Mouse (Mus musculus) lung, embryonic 16.5 days (tissue): ENCODE measurements around the gene Catsper1. TPM values are rescaled to one million over a fixed set of nuclear protein-coding genes. Genes with fewer than 3 reads are reported as not detected.
"Not testable (repeated sequence)": the region's sequence is repeated elsewhere in the genome, so short reads cannot be mapped to it uniquely, and the experiment has no call there.

ENCODE experiments used
- ATAC-seq: fragments of 200-750 bp; cut with Nextera tagmentation; 2 replicates; pipeline ENCODE4 v1.8.0; 2017; ENCODE audit warnings: low read depth, mild to moderate bottlenecking, moderate library complexity
- H3K27ac ChIP-seq: fragments of 300-500 bp; sonication (generic); 2 replicates; pipeline ENCODE4 v1.5.1; 2014; ENCODE audit warnings: mild to moderate bottlenecking, control low read depth, low read length
- H3K27me3 ChIP-seq: fragments of 300-500 bp; sonication (generic); 2 replicates; pipeline ENCODE4 v1.6.1; 2014; ENCODE audit warnings: low read depth, low read length, mixed read lengths; ENCODE audit not compliant: control insufficient read depth, insufficient read depth
- H3K36me3 ChIP-seq: fragments of 300-500 bp; sonication (generic); 2 replicates; pipeline ENCODE4 v1.6.1; 2014; ENCODE audit warnings: low read length; ENCODE audit not compliant: control insufficient read depth, insufficient read depth
- H3K4me1 ChIP-seq: fragments of 300-500 bp; sonication (generic); replicated peaks from 2 replicates; pipeline ENCODE4 v1.6.1; 2014; ENCODE audit warnings: low read length, mixed read lengths; ENCODE audit not compliant: control insufficient read depth, insufficient read depth
- H3K4me2 ChIP-seq: fragments of 300-500 bp; sonication (generic); 2 replicates; pipeline ENCODE4 v1.6.1; 2014; ENCODE audit warnings: low read depth, low read length, control low read depth
- H3K4me3 ChIP-seq: fragments of 300-500 bp; sonication (generic); 2 replicates; pipeline ENCODE4 v1.5.1; 2014; ENCODE audit warnings: mild to moderate bottlenecking, low read length, control low read depth
- H3K9ac ChIP-seq: fragments of 300-500 bp; sonication (generic); 2 replicates; pipeline ENCODE4 v1.6.1; 2014; ENCODE audit warnings: low read length, control low read depth
- H3K9me3 ChIP-seq: fragments of 300-500 bp; sonication (generic); 2 replicates; pipeline ENCODE4 v1.6.1; 2016; ENCODE audit warnings: low read length; ENCODE audit not compliant: control insufficient read depth
- WGBS: fragments of 180-500 bp; shearing (Covaris S2); extraction: QIAGEN DNeasy Blood & Tissue Kit; methylation state at CpG from one replicate; pipeline ENCODE4 v1.1.7; 2014; 5-methylcytosine and 5-hydroxymethylcytosine counted together
- polyA plus RNA-seq: library from polyadenylated mRNA; unstranded; fragments of >200 nt; fragmentation: Nextera tagmentation; extraction: Ambion mirVana; gene quantifications from 2 replicates; pipeline ENCODE4 v1.2.1, GENCODE M21; 2015

Gene Catsper1
- polyA plus RNA-seq, 1 experiment from 2014 or later, result not detected

- Histone ChIP-seq H3K9me3 (no peaks in the 10 kb centered on the region), H3K9ac (no peak overlapping the region), H3K27me3 (no peaks in the 10 kb centered on the region), H3K4me1 (no peaks in the 10 kb centered on the region; the same call in 1 of the 2 replicates), H3K36me3 (no peaks in the 10 kb centered on the region), H3K27ac (no peak overlapping the region), H3K4me3 (no peak overlapping the region), H3K4me2 (no peak overlapping the region)
- no peak for ATAC-seq
- WGBS, result 71% methylated on average over 6 of the region's 6 CpGs
Observed at GRCm38 (mm10) chr19:5348064-5348463, 12.5 kb downstream of the Catsper1 start.

- peak overlapping the region; percentile 36 for H3K4me3 ChIP-seq
- no peaks in the 10 kb centered on the region; the same call in 1 of the 2 replicates for H3K4me1 ChIP-seq
- peak overlapping the region; percentile 77 for H3K4me2 ChIP-seq
- H3K36me3 ChIP-seq, result no peaks in the 10 kb centered on the region
- no peak overlapping the region for H3K27ac ChIP-seq
- no peaks in the 10 kb centered on the region for H3K27me3 ChIP-seq
- peak; percentile 38; the same call in 1 of the 2 replicates for ATAC-seq
- H3K9ac ChIP-seq, result peak overlapping the region; percentile 59
- 5% methylated on average over 34 of the region's 34 CpGs for WGBS
- no peaks in the 10 kb centered on the region for H3K9me3 ChIP-seq
Observed at GRCm38 (mm10) chr19:5348526-5349501, 13.3 kb downstream of the Catsper1 start.

DNA sequence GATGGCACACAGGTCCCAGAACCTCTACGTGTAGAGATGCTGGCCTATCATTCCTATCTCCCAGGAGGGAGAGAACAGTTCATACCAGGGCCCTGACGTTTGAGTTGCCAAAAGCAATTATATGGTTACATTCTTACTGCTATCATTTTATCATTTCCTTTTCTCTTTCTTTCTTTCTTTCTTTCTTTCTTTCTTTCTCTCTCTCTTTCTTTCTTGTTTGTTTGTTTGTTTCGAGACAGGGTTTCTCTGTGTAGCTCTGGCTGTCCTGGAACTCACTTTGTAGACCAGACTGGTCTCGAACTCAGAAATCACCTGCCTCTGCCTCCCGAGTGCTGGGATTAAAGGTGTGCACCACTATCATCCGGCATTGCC, 13.9 kb downstream of the Catsper1 start, which contains the start of gene Cst6:
Cst6 (minus strand) TSS at position 73 of the 372 bp plus-strand sequence.
- Histone ChIP-seq H3K4me2 (peak within 1 kb of the TSS; percentile 77), H3K4me3 (peak within 1 kb of the TSS; percentile 36), H3K9ac (peak within 1 kb of the TSS; percentile 59)
- H3K4me1 ChIP-seq, H3K36me3 ChIP-seq, ATAC-seq, H3K9me3 ChIP-seq, H3K27me3 ChIP-seq, H3K27ac ChIP-seq: not testable (repeated sequence)
- WGBS, result 60% methylated on average over 6 of the region's 6 CpGs

- Histone ChIP-seq H3K4me2 (no peak overlapping the region), H3K9ac (no peak overlapping the region), H3K27ac (no peak overlapping the region), H3K9me3 (no peaks in the 10 kb centered on the region), H3K36me3 (no peaks in the 10 kb centered on the region), H3K27me3 (no peaks in the 10 kb centered on the region), H3K4me3 (no peak overlapping the region), H3K4me1 (no peaks in the 10 kb centered on the region; the same call in 1 of the 2 replicates)
- WGBS, result 71% methylated on average over 2 of the region's 2 CpGs
- no peak for ATAC-seq
Observed at GRCm38 (mm10) chr19:5353609-5354008, 18.1 kb downstream of the Catsper1 start.

GRCm38 (mm10) chr19:5356080-5356479, 20.5 kb downstream of the Catsper1 start:
- Histone ChIP-seq H3K4me1 (no peaks in the 10 kb centered on the region), H3K4me2 (no peak overlapping the region), H3K27me3 (no peaks in the 10 kb centered on the region), H3K9ac (no peak overlapping the region), H3K27ac (no peak overlapping the region), H3K4me3 (no peak overlapping the region), H3K36me3 (no peaks in the 10 kb centered on the region), H3K9me3 (no peaks in the 10 kb centered on the region)
- no CpG with 5 or more reads among the region's 1 CpGs for WGBS
- no peak for ATAC-seq

DNA sequence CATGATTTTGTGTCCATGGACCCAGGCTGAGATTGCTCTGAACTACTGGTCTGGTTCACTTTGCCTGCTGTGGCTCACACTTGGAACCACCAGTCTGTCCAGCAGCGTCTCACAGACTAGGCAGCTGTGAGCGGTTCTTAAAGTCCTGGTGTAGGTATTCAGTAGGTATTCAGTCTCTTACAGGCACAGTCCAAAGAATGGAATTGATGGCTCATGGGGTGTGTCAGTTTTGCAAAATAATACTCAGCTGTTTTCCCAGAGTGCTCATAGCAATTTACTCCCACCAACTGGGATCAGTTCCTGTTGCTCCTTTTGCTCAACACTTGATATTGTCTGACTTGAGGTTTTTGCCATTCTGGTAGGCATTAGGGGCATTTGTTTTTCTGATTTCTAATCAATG, 26.6 kb downstream of the Catsper1 start:
- H3K4me1 ChIP-seq, result peaks cover 6% of the 10 kb centered on the region
- H3K27me3 ChIP-seq, result no peaks in the 10 kb centered on the region
- H3K27ac ChIP-seq, result no peak overlapping the region
- peaks cover 13% of the 10 kb centered on the region for H3K36me3 ChIP-seq
- no peak overlapping the region for H3K4me3 ChIP-seq
- ATAC-seq, result no peak
- H3K9ac ChIP-seq, result no peak overlapping the region
- no peaks in the 10 kb centered on the region for H3K9me3 ChIP-seq
- no peak overlapping the region for H3K4me2 ChIP-seq
- WGBS, result 87% methylated on average over 2 of the region's 2 CpGs

GRCm38 (mm10) chr19:5364124-5364523, 28.6 kb downstream of the Catsper1 start:
- Histone ChIP-seq H3K4me3 (no peak overlapping the region), H3K9ac (no peak overlapping the region), H3K27ac (no peak overlapping the region), H3K4me2 (no peak overlapping the region), H3K9me3 (no peaks in the 10 kb centered on the region), H3K36me3 (peaks cover 19% of the 10 kb centered on the region), H3K4me1 (peaks cover 14% of the 10 kb centered on the region), H3K27me3 (no peaks in the 10 kb centered on the region)
- 85% methylated on average over 2 of the region's 2 CpGs for WGBS
- ATAC-seq, result no peak

- no peaks in the 10 kb centered on the region for H3K27me3 ChIP-seq
- H3K9ac ChIP-seq, result peak overlapping the region; percentile 92
- H3K4me3 ChIP-seq, result peak overlapping the region; percentile 92
- H3K36me3 ChIP-seq, result peaks cover 32% of the 10 kb centered on the region
- 14% methylated on average over 11 of the region's 11 CpGs for WGBS
- no peak overlapping the region for H3K27ac ChIP-seq
- peak overlapping the region; percentile 87 for H3K4me2 ChIP-seq
- H3K9me3 ChIP-seq, result no peaks in the 10 kb centered on the region
- H3K4me1 ChIP-seq, result peaks cover 14% of the 10 kb centered on the region
- no peak for ATAC-seq
Observed at GRCm38 (mm10) chr19:5365751-5366150, 30.2 kb downstream of the Catsper1 start.

DNA sequence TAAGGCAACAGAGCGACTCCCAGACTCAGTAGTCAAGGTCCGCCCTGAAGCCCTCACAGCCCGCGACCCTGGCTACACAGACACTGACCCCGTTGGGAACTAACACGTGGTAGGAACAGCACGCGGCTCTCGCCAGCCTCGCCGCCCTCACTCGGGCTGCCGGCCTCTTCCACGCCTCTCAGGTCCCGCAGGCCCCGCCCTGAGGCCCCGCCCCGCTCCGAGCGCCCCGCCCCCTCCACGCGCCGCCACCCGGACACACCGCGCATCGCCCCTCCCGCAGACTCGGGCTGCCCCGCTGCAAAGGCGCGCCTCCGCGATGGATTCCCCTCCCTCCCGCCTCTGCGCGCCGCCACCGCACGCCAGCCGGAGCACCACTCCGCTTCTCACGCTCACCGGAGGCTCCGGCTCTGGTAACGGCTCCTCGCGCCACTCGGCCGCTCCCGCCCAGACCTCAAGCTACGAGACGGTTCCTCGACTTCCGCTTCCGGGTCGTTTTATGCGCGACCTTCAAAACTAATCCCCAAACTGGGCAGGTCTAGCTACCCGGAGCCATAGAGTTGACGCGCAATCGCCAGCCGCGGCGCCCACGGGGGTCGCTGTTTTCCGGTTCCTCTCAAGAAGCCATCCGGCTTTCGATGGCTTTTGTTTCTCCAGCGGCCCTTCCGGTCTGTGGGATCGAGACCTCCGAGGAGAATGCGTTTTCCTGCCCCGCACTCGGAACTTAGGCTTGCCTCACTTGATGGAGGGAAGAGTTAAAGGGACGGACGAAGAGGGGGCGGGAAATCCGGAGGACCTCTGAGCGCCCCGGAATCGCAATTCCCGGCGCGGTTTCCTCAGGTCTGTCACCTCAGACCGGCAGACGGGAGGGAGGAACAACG, 30.9 kb downstream of the Catsper1 start, which contains the start of gene Eif1ad:
Eif1ad (plus strand) TSS at position 567 of the 878 bp plus-strand sequence.
- Histone ChIP-seq H3K9ac (peak within 1 kb of the TSS; percentile 92), H3K27me3 (no peaks in the 10 kb centered on the region), H3K4me2 (peak within 1 kb of the TSS; percentile 87), H3K4me3 (peak within 1 kb of the TSS; percentile 92), H3K4me1 (peaks cover 14% of the 10 kb centered on the region), H3K36me3 (peaks cover 35% of the 10 kb centered on the region), H3K27ac (peak within 1 kb of the TSS; percentile 97), H3K9me3 (no peaks in the 10 kb centered on the region)
- under 1% methylated on average over 71 of the region's 92 CpGs for WGBS
- ATAC-seq, result peak; percentile 97
